Mouse (Mus musculus) neural tube, embryonic 15.5 days (tissue): ENCODE measurements around the gene Map1lc3a. TPM values are rescaled to one million over a fixed set of nuclear protein-coding genes. Genes with fewer than 3 reads are reported as not detected.

Experiments
- polyA plus RNA-seq: library from polyadenylated mRNA; unstranded; fragments of >200 nt; fragmentation: Nextera tagmentation; extraction: Ambion mirVana; gene quantifications from 2 replicates; pipeline ENCODE4 v1.2.1, GENCODE M21; 2015

Gene Map1lc3a
- polyA plus RNA-seq, 1 experiment from 2014 or later: 743 TPM

Other genes starting within 250 kb of the Map1lc3a start
- 30.9 and 44.6 TPM in 2 replicates for gene Ahcy, start 201.8 kb upstream of the Map1lc3a start, polyA plus RNA-seq
- gene Itch, start 142.8 kb upstream of the Map1lc3a start, polyA plus RNA-seq: 41.2 and 44.4 TPM in 2 replicates
- 675 and 765 TPM in 2 replicates for gene Dynlrb1, start 39.8 kb upstream of the Map1lc3a start, polyA plus RNA-seq
- 57.0 and 57.4 TPM in 2 replicates for gene Pigu, start 81.1 kb downstream of the Map1lc3a start, polyA plus RNA-seq
- 82.8 and 88.7 TPM in 2 replicates for gene Trp53inp2, start 104.8 kb downstream of the Map1lc3a start, polyA plus RNA-seq
- gene Ncoa6, start 197.6 kb downstream of the Map1lc3a start, polyA plus RNA-seq: 18.8 and 18.9 TPM in 2 replicates
- gene Acss2, start 241.7 kb downstream of the Map1lc3a start, polyA plus RNA-seq: 24.0 and 29.4 TPM in 2 replicates
- gene Ggt7, start 241.9 kb downstream of the Map1lc3a start, polyA plus RNA-seq: 80.2 and 94.7 TPM in 2 replicates